Mouse (Mus musculus) frontal cortex, postnatal 25 days (tissue): ENCODE measurements at regions not wholly inside any gene's neighbourhood (a gene's known extent, or its start where the extent isn't known, plus 50 kb on each side); places are given as distances from the start of the nearest gene placed in this dataset.

Experiments
- DNase-seq, 2 experiments: peaks; one replicate each; pipeline ENCODE4 v3.0.0; 2022; ENCODE audit warnings: low spot score in 2 of 2

- DNase-seq, result no peak
Observed at GRCm38 (mm10) chr12:39952854-39953253, 85.0 kb downstream of the Arl4a start.

GRCm38 (mm10) chr12:39951911-39952310 lies 85.9 kb downstream of the Arl4a start:
- no peak for DNase-seq

- no peak for DNase-seq
Observed at GRCm38 (mm10) chr12:39950270-39950801, 87.5 kb downstream of the Arl4a start.

GRCm38 (mm10) chr12:39942910-39943309 lies 94.9 kb downstream of the Arl4a start:
- DNase-seq, result no peak

- DNase-seq, result no peak
Observed at GRCm38 (mm10) chr12:39941162-39941561, 96.7 kb downstream of the Arl4a start.

GRCm38 (mm10) chr12:39939017-39939416 lies 98.8 kb downstream of the Arl4a start:
- no peak for DNase-seq

- DNase-seq, result no peak
Observed at GRCm38 (mm10) chr12:39938211-39938610, 99.6 kb downstream of the Arl4a start.

GRCm38 (mm10) chr12:39936331-39936730 lies 101.5 kb downstream of the Arl4a start:
- DNase-seq, result no peak

GRCm38 (mm10) chr12:39935775-39936174 lies 102.0 kb downstream of the Arl4a start:
- no peak for DNase-seq

GRCm38 (mm10) chr12:39934877-39935276 lies 102.9 kb downstream of the Arl4a start:
- DNase-seq, result no peak

GRCm38 (mm10) chr12:39931251-39931650 lies 106.6 kb downstream of the Arl4a start:
- no peak for DNase-seq

- no peak for DNase-seq
Observed at GRCm38 (mm10) chr12:39927902-39928301, 109.9 kb downstream of the Arl4a start.

GRCm38 (mm10) chr12:39927014-39927413 lies 110.8 kb downstream of the Arl4a start:
- no peak for DNase-seq

- no peak for DNase-seq
Observed at GRCm38 (mm10) chr12:39921481-39921880, 116.3 kb downstream of the Arl4a start.

GRCm38 (mm10) chr12:39920466-39920913 lies 117.3 kb downstream of the Arl4a start:
- peak in 1 of 2 experiments; percentile 12 for DNase-seq

- DNase-seq, result no peak
Observed at GRCm38 (mm10) chr12:39919909-39920308, 117.9 kb downstream of the Arl4a start.

- no peak for DNase-seq
Observed at GRCm38 (mm10) chr12:39888493-39888892, 149.3 kb downstream of the Arl4a start.

GRCm38 (mm10) chr12:39885366-39885765 lies 152.5 kb downstream of the Arl4a start:
- DNase-seq, result no peak

- no peak for DNase-seq
Observed at GRCm38 (mm10) chr12:39880309-39880708, 157.5 kb downstream of the Arl4a start.

GRCm38 (mm10) chr12:39873917-39874316 lies 163.9 kb downstream of the Arl4a start:
- no peak for DNase-seq

GRCm38 (mm10) chr12:39861797-39862196 lies 176.0 kb downstream of the Arl4a start:
- DNase-seq, result no peak

GRCm38 (mm10) chr12:39851610-39852009 lies 186.2 kb downstream of the Arl4a start:
- DNase-seq, result no peak

- DNase-seq, result no peak
Observed at GRCm38 (mm10) chr12:39849346-39850058, 188.3 kb downstream of the Arl4a start.

GRCm38 (mm10) chr12:39840615-39841014 lies 197.2 kb downstream of the Arl4a start:
- no peak for DNase-seq
